Mouse (Mus musculus) midbrain, postnatal 0 days (tissue): ENCODE results near the gene Chst1. TPM values are rescaled to one million over a fixed set of nuclear protein-coding genes. Genes with fewer than 3 reads are reported as not detected.

Experiments
- ATAC-seq: fragments of 200-750 bp; cut with Nextera tagmentation; 2 replicates; pipeline ENCODE4 v1.8.0; 2017; ENCODE audit warnings: moderate number of reproducible peaks, mild to moderate bottlenecking, moderate TSS enrichment, moderate library complexity; ENCODE audit not compliant: low FRiP score
- DNase-seq: peaks from one replicate; pipeline ENCODE4 v3.0.0-alpha.2; 2015; ENCODE audit warnings: low spot score
- H3K27ac ChIP-seq: fragments of 300-500 bp; sonication (generic); 2 replicates; pipeline ENCODE4 v1.5.1; 2014; ENCODE audit warnings: low read depth, mild to moderate bottlenecking, low read length, mixed read lengths
- H3K27me3 ChIP-seq: fragments of 300-500 bp; sonication (generic); 2 replicates; pipeline ENCODE4 v1.6.1; 2014; ENCODE audit warnings: low read length, control low read depth, mixed read lengths; ENCODE audit not compliant: insufficient read depth
- H3K36me3 ChIP-seq: fragments of 300-500 bp; sonication (generic); 2 replicates; pipeline ENCODE4 v1.6.1; 2014; ENCODE audit warnings: low read length, control low read depth, mixed read lengths; ENCODE audit not compliant: insufficient read depth
- H3K4me1 ChIP-seq: fragments of 300-500 bp; sonication (generic); 2 replicates; pipeline ENCODE4 v1.6.1; 2014; ENCODE audit warnings: mild to moderate bottlenecking, control low read depth, antibody characterized with exemption, low read length, mixed read lengths; ENCODE audit not compliant: insufficient read depth
- H3K4me2 ChIP-seq: fragments of 300-500 bp; sonication (generic); 2 replicates; pipeline ENCODE4 v1.6.1; 2014; ENCODE audit warnings: low read depth, mild to moderate bottlenecking, low read length, mixed read lengths; ENCODE audit not compliant: poor library complexity, severe bottlenecking
- H3K4me3 ChIP-seq: fragments of 300-500 bp; sonication (generic); 2 replicates; pipeline ENCODE4 v1.5.1; 2014; ENCODE audit warnings: low read depth, mild to moderate bottlenecking, low read length, moderate library complexity
- H3K9ac ChIP-seq: fragments of 300-500 bp; sonication (generic); replicated peaks from 2 replicates; pipeline ENCODE4 v1.6.1; 2014; ENCODE audit warnings: mild to moderate bottlenecking, low read length, moderate library complexity, mixed read lengths; ENCODE audit not compliant: poor library complexity, severe bottlenecking
- H3K9me3 ChIP-seq: fragments of 300-500 bp; sonication (generic); 2 replicates; pipeline ENCODE4 v1.6.1; 2016; ENCODE audit warnings: low read length, control low read depth
- CTCF ChIP-seq: IDR thresholded peaks from 2 replicates; pipeline ENCODE4 v1.5.1; 2016; ENCODE audit warnings: antibody characterized with exemption, mild to moderate bottlenecking
- WGBS: fragments of 180-500 bp; shearing (Covaris S2); extraction: QIAGEN DNeasy Blood & Tissue Kit; methylation state at CpG from one replicate; pipeline ENCODE4 v1.1.7; 2014; 5-methylcytosine and 5-hydroxymethylcytosine counted together
- microRNA-seq: library from miRNA; unstranded; fragments of <30 nt; microRNA quantifications from one replicate; pipeline ENCODE4, GENCODE M21; 2016; ENCODE audit warnings: borderline number of aligned reads
- polyA plus RNA-seq: library from polyadenylated mRNA; unstranded; fragments of >200 nt; fragmentation: Nextera tagmentation; extraction: Ambion mirVana; gene quantifications from 2 replicates; pipeline ENCODE4 v1.2.1, GENCODE M21; 2015
- total RNA-seq: library from RNA; depleted of rRNA; stranded (reverse); fragments of >200 nt; gene quantifications from 2 replicates; pipeline ENCODE4 v1.2.3, GENCODE M21; 2014; rRNA removed

The Chst1 gene
- total and polyA plus RNA-seq, 2 experiments from 2014 or later: 39.5 to 73.8 TPM

- no peak for TF ChIP-seq CTCF
- H3K36me3 ChIP-seq: no peaks in the 10 kb centered on the region
- no peak overlapping the region for H3K27ac ChIP-seq
- H3K4me1 ChIP-seq: no peaks in the 10 kb centered on the region
- H3K27me3 ChIP-seq: no peaks in the 10 kb centered on the region
- no peak overlapping the region for H3K4me2 ChIP-seq
- H3K9me3 ChIP-seq: no peaks in the 10 kb centered on the region
- H3K9ac ChIP-seq: no peak overlapping the region
- H3K4me3 ChIP-seq: no peak overlapping the region
- ATAC-seq (no peak), DNase-seq (peak; percentile 27)
- WGBS: 91% methylated on average over 2 of the region's 2 CpGs
Observed at GRCm38 (mm10) chr2:92657189-92657588, 57.7 kb downstream of the Chst1 start.

- 23% methylated on average over 1 of the region's 1 CpGs for WGBS
- H3K36me3 ChIP-seq: no peaks in the 10 kb centered on the region
Observed at GRCm38 (mm10) chr2:92658293-92659150, 59.0 kb downstream of the Chst1 start.

GRCm38 (mm10) chr2:92659491-92660035 is 60.1 kb downstream of the Chst1 start:
- Histone ChIP-seq H3K4me3 (no peak overlapping the region), H3K9me3 (no peaks in the 10 kb centered on the region), H3K27ac (no peak overlapping the region), H3K4me2 (no peak overlapping the region), H3K9ac (no peak overlapping the region), H3K36me3 (no peaks in the 10 kb centered on the region), H3K27me3 (no peaks in the 10 kb centered on the region), H3K4me1 (no peaks in the 10 kb centered on the region)
- ATAC-seq: no peak
- TF ChIP-seq CTCF: no peak
- no peak for DNase-seq
- 82% methylated on average over 7 of the region's 7 CpGs for WGBS

More at GRCm38 (mm10) chr2:92658293-92659150, 59.0 kb downstream of the Chst1 start:
- Histone ChIP-seq H3K4me3 (no peak overlapping the region), H3K9ac (no peak overlapping the region), H3K9me3 (no peaks in the 10 kb centered on the region), H3K4me2 (no peak overlapping the region), H3K27ac (no peak overlapping the region), H3K4me1 (no peaks in the 10 kb centered on the region), H3K27me3 (no peaks in the 10 kb centered on the region)
- TF ChIP-seq CTCF: no peak
- DNase-seq: no peak
- no peak for ATAC-seq

GRCm38 (mm10) chr2:92662534-92663068 is 63.1 kb downstream of the Chst1 start:
- Histone ChIP-seq H3K27me3 (no peaks in the 10 kb centered on the region), H3K36me3 (no peaks in the 10 kb centered on the region), H3K9ac (no peak overlapping the region), H3K9me3 (no peaks in the 10 kb centered on the region), H3K27ac (no peak overlapping the region), H3K4me3 (no peak overlapping the region), H3K4me2 (no peak overlapping the region), H3K4me1 (no peaks in the 10 kb centered on the region)
- 92% methylated on average over 6 of the region's 6 CpGs for WGBS
- TF ChIP-seq CTCF: no peak
- ATAC-seq (no peak), DNase-seq (no peak)

Small RNAs within 50 kb of the gene (microRNA-seq; reads per million reads assigned to microRNA genes)
- gene Mir7221 (not detected), gene Mir7222 (not detected)

Other genes with a start within 250 kb of the Chst1 start
- gene Pex16, start 225.0 kb upstream of the Chst1 start, total RNA-seq: 23.6 and 31.8 TPM in 2 replicates
- 43.4 and 51.5 TPM in 2 replicates for gene Pex16, start 225.0 kb upstream of the Chst1 start, polyA plus RNA-seq
- gene Large2, start 224.8 kb upstream of the Chst1 start, total RNA-seq: 1.4 TPM in 2 replicates
- 1.5 and 1.6 TPM in 2 replicates for gene Large2, start 224.8 kb upstream of the Chst1 start, polyA plus RNA-seq
- 0.76 and 8.6 TPM in 2 replicates for gene 1700029I15Rik, start 217.2 kb upstream of the Chst1 start, total RNA-seq
- gene 1700029I15Rik, start 217.2 kb upstream of the Chst1 start, polyA plus RNA-seq: 3.1 and 4.7 TPM in 2 replicates
- 286 and 357 TPM in 2 replicates for gene Mapk8ip1, start 198.4 kb upstream of the Chst1 start, total RNA-seq
- gene Mapk8ip1, start 198.4 kb upstream of the Chst1 start, polyA plus RNA-seq: 176 and 178 TPM in 2 replicates
- gene Cry2, start 165.7 kb upstream of the Chst1 start, total RNA-seq: 41.9 and 48.4 TPM in 2 replicates
- 50.6 and 55.2 TPM in 2 replicates for gene Cry2, start 165.7 kb upstream of the Chst1 start, polyA plus RNA-seq
- gene Slc35c1, start 139.2 kb upstream of the Chst1 start, total RNA-seq: 8.9 and 18.6 TPM in 2 replicates
- gene Slc35c1, start 139.2 kb upstream of the Chst1 start, polyA plus RNA-seq: 16.8 and 18.8 TPM in 2 replicates